Mouse (Mus musculus) midbrain, embryonic 15.5 days (tissue): ENCODE results near the gene Atg4a. TPM values are rescaled to one million over a fixed set of nuclear protein-coding genes. Genes with fewer than 3 reads are reported as not detected.

Experiments
- ATAC-seq: fragments of 200-750 bp; cut with Nextera tagmentation; replicated peaks from 2 replicates; pipeline ENCODE4 v1.8.0; 2017; ENCODE audit warnings: moderate TSS enrichment
- H3K27ac ChIP-seq: fragments of 300-500 bp; sonication (generic); 2 replicates; pipeline ENCODE4 v1.5.1; 2015; ENCODE audit warnings: mild to moderate bottlenecking, inconsistent platforms
- H3K27me3 ChIP-seq: fragments of 300-500 bp; sonication (generic); replicated peaks from 2 replicates; pipeline ENCODE4 v1.6.1; 2015; ENCODE audit warnings: inconsistent platforms
- H3K36me3 ChIP-seq: fragments of 300-500 bp; sonication (generic); replicated peaks from 2 replicates; pipeline ENCODE4 v1.6.1; 2015; ENCODE audit warnings: inconsistent platforms
- H3K4me1 ChIP-seq: fragments of 300-500 bp; sonication (generic); 2 replicates; pipeline ENCODE4 v1.6.1; 2015; ENCODE audit warnings: inconsistent platforms
- H3K4me2 ChIP-seq: fragments of 300-500 bp; sonication (generic); 2 replicates; pipeline ENCODE4 v1.6.1; 2015; ENCODE audit warnings: inconsistent platforms, mild to moderate bottlenecking, moderate library complexity
- H3K4me3 ChIP-seq: fragments of 300-500 bp; sonication (generic); 2 replicates; pipeline ENCODE4 v1.5.1; 2015; ENCODE audit warnings: mild to moderate bottlenecking, inconsistent platforms
- H3K9ac ChIP-seq: fragments of 300-500 bp; sonication (generic); 2 replicates; pipeline ENCODE4 v1.6.1; 2015; ENCODE audit warnings: mild to moderate bottlenecking, inconsistent platforms
- H3K9me3 ChIP-seq: fragments of 300-500 bp; sonication (generic); 2 replicates; pipeline ENCODE4 v1.6.1; 2016; ENCODE audit warnings: inconsistent platforms
- WGBS: fragments of 180-500 bp; shearing (Covaris S2); methylation state at CpG from one replicate; pipeline ENCODE4 v1.1.7; 2015; ENCODE audit warnings: mixed read lengths; 5-methylcytosine and 5-hydroxymethylcytosine counted together
- polyA plus RNA-seq: library from polyadenylated mRNA; unstranded; fragments of >200 nt; fragmentation: Nextera tagmentation; extraction: Ambion mirVana; gene quantifications from 2 replicates; pipeline ENCODE4 v1.2.1, GENCODE M21; 2015

The Atg4a gene
- polyA plus RNA-seq, 1 experiment from 2014 or later, result 9.3 TPM

DNA sequence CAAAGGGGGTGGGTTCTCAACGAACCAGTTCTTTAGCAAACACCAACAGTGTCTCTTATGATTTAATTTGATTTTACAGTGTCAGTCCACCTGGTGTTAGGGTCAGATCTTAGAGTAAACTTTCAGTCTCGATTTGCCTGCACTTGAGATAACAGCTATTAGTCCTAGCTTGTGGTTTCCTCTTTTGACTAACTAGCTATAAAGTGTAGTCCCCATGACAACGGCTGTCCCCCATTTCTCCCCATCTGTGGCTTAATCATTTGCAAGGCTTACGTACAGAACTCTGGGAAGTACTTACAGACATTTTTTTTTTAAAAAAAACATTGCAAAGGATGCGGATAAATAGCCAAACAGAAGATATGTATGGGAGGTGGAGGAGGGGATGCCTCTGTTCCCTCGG, 28.1 kb downstream of the Atg4a start:
- H3K4me3 ChIP-seq, result no peak overlapping the region
- H3K27me3 ChIP-seq, result peaks cover 36% of the 10 kb centered on the region; the same call in 1 of the 2 replicates
- H3K9me3 ChIP-seq, result no peaks in the 10 kb centered on the region
- no peak overlapping the region for H3K9ac ChIP-seq
- ATAC-seq, result no peak
- H3K27ac ChIP-seq, result no peak overlapping the region
- no peaks in the 10 kb centered on the region for H3K36me3 ChIP-seq
- no peaks in the 10 kb centered on the region for H3K4me1 ChIP-seq
- no peak overlapping the region for H3K4me2 ChIP-seq
- 69% methylated on average over 6 of the region's 6 CpGs for WGBS

DNA sequence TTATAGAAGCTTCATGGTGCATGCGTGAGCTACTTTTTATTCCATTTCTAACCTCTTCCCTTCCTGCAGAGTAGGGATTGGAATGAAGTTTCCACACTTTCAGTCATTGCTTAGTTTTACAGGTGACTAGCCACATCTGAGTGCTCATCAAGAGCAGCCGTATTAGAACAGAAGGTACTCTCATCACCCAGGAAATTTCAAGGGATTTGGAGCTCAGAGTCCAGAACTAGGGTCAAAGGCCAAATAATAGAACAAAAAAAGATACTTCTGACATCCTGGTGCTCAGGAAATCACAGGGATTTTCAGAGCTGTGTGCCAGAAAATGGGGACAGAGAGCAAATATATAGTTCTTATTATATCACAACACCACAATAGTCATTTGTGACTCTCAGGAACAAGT, 28.5 kb downstream of the Atg4a start:
- Histone ChIP-seq H3K36me3 (0 out of 2 replicates have a peak, but pooled peaks cover 2% of the 10 kb centered on the region), H3K27ac (no peak overlapping the region), H3K4me1 (no peaks in the 10 kb centered on the region), H3K4me3 (no peak overlapping the region), H3K9ac (no peak overlapping the region), H3K4me2 (no peak overlapping the region), H3K27me3 (peaks cover 32% of the 10 kb centered on the region; the same call in 1 of the 2 replicates), H3K9me3 (no peaks in the 10 kb centered on the region)
- WGBS, result 83% methylated on average over 2 of the region's 2 CpGs
- ATAC-seq, result no peak

DNA sequence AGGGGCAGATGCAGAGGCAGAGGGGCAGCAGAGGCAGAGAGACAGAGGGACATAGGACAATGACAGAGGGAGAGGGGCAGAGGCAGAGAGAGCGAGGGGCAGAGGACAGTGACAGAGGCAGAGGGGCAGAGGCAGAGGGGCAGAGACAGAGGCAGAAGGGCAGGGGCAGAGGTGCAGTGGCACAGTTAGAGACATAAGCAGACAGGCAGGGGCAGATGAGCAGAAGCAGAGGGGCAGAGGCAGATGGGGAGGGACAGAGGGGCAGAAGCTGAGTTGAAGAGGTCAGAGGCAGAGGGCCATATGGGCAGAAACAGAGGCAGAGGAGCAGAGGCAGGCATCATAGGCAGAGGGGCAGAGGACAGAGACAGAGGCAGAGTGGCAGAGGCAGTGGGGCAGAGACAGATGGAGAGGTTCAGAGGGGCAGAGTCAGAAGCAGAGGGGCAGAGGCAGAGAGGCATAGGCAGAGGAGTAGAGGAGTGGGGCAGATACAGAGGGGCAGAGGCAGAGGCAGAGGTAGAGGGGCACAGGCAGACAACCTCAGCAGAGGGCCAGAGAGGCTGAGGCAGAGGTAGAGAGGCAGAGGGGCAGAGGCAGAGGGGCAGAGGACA, 40.3 kb downstream of the Atg4a start:
- no peaks in the 10 kb centered on the region for H3K36me3 ChIP-seq
- no peaks in the 10 kb centered on the region for H3K4me1 ChIP-seq
- no peaks in the 10 kb centered on the region for H3K9me3 ChIP-seq
- peak; percentile 76 for ATAC-seq
- H3K27ac ChIP-seq, result no peak overlapping the region
- whole genome bisulfite sequencing, result 73% methylated on average over 1 of the region's 1 CpGs
- H3K27me3 ChIP-seq, result no peaks in the 10 kb centered on the region; the same call in 1 of the 2 replicates
- no peak overlapping the region for H3K4me3 ChIP-seq
- H3K4me2 ChIP-seq, result no peak overlapping the region
- H3K9ac ChIP-seq, result no peak overlapping the region

DNA sequence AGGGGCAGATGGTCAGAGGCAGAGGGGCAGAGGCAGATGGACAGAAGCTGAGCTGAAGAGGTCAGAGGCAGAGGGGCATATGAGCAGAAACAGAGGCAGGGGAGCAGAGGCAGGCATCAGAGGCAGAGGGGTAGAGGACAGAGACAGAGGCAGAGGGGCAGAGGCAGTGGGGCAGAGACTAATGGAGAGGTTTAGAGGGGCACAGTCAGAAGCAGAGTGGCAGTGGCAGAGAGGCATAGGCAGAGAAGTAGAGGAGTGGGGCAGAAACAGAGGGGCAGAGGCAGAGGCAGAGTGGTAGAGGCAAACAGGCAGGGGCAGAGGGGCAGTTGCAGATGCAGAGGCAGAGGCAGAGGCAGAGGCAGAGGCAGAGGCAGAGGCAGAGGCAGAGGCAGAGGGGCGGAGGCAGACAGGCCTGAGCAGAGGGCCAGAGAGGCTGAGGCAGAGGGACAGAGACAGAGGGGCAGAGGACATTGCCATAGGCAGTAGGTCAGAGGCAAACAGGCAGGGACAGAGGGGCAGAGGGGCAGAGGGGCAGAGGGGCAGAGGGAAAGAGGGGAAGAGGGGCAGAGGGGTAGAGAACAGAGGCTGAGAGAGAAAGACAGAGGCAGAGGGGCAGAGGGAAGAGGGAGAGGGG, 41.3 kb downstream of the Atg4a start:
- WGBS, result 50% methylated on average over 1 of the region's 1 CpGs
- no peaks in the 10 kb centered on the region for H3K9me3 ChIP-seq
- H3K4me3 ChIP-seq, result no peak overlapping the region
- H3K27me3 ChIP-seq, result no peaks in the 10 kb centered on the region; the same call in 1 of the 2 replicates
- H3K27ac ChIP-seq, result no peak overlapping the region
- no peaks in the 10 kb centered on the region for H3K36me3 ChIP-seq
- no peak overlapping the region for H3K9ac ChIP-seq
- no peak overlapping the region for H3K4me2 ChIP-seq
- H3K4me1 ChIP-seq, result no peaks in the 10 kb centered on the region
- 0 out of 2 replicates have a peak, but pooled peaks have one; percentile 30 for ATAC-seq

DNA sequence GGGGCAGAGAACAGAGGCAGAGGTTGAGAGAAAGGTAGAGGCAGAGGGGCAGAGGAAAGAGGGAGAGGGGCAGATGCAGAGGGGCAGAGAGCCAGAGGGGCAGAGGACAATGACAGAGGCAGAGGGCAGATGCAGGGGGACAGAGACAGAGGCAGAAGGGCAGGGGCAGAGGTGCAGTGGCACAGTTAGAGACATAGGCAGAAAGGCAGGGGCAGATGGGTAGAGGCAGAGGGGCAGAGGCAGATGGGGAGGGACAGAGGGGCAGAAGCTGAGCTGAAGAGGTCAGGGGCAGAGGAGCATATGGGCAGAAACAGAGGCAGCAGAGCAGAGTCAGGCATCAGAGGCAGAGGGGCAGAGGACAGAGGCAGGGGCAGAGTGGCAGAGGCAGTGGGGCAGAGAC, 42.2 kb downstream of the Atg4a start:
- H3K9me3 ChIP-seq, result no peaks in the 10 kb centered on the region
- no peaks in the 10 kb centered on the region for H3K36me3 ChIP-seq
- H3K27me3 ChIP-seq, result no peaks in the 10 kb centered on the region; the same call in 1 of the 2 replicates
- H3K4me1 ChIP-seq, result no peaks in the 10 kb centered on the region
- H3K27ac ChIP-seq, result no peak overlapping the region
- no peak for ATAC-seq
- no peak overlapping the region for H3K4me2 ChIP-seq
- no peak overlapping the region for H3K4me3 ChIP-seq
- H3K9ac ChIP-seq, result no peak overlapping the region

DNA sequence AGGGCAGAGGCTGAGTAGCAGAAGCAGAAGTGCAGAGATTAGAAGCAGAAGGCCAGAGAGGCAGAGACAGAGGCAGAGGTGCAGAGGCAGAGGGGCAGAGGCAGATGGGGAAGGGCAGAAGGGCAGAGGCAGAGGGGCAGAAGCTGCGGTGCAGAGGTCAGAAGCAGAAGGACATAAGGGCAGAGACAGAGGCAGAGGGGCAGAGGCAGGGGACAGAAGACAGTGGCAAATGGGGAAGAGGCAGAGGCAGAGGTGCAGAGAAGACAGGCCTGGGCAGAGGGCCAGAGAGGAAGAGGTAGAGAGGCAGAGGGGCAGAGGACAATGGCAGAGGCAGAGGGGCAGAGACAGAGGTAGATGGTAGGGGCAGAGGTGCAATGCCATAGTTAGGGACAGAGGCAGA, 193.0 kb downstream of the Atg4a start:
- H3K27me3 ChIP-seq, result no peaks in the 10 kb centered on the region
- no peak for ATAC-seq
- H3K9ac ChIP-seq, result no peak overlapping the region
- no peaks in the 10 kb centered on the region for H3K9me3 ChIP-seq
- no peak overlapping the region for H3K27ac ChIP-seq
- H3K4me3 ChIP-seq, result no peak overlapping the region
- H3K36me3 ChIP-seq, result no peaks in the 10 kb centered on the region
- no peak overlapping the region for H3K4me2 ChIP-seq
- WGBS, result 82% methylated on average over 1 of the region's 1 CpGs
- no peaks in the 10 kb centered on the region for H3K4me1 ChIP-seq

DNA sequence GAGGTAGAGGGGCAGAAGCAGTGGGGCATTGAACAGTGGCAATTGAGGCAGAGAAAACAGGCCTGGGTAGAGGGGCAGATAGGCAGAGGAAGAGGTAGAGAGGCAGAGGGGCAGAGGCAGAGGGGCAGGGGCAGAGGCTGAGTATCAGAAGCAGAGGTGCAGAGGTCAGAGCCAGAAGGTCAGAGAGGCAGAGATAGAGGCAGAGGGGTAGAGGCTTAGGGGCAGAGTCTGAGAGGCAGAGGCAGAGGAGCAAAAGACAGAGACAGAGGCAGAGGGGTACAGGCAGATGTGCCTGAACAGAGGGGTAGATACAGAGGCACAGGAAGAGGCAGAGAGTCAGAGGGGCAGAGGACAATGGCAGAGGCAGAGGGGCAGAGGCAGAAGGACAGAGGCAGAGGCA, 193.6 kb downstream of the Atg4a start:
- Histone ChIP-seq H3K36me3 (no peaks in the 10 kb centered on the region), H3K27ac (no peak overlapping the region), H3K9ac (no peak overlapping the region), H3K9me3 (no peaks in the 10 kb centered on the region), H3K27me3 (no peaks in the 10 kb centered on the region), H3K4me2 (no peak overlapping the region), H3K4me1 (no peaks in the 10 kb centered on the region), H3K4me3 (no peak overlapping the region)
- peak; percentile 80 for ATAC-seq

DNA sequence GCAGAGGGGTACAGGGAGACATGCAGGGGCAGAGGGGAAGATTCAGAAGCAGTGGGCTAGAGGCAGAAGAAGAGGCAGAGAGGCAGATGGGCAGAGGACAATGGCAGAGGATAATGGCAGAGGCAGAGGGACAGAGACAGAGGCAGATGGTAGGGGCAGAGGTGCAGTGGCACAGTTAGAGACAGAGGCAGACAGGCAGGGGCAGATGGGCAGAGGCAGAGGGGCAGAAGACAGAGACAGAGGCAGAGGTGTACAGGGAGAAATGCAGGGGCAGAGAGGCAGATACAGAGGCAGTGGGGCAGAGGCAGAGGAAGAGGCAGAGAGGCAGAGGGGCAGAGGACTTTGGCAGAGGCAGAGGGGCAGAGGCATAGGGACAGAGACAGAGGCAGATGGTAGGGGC, 194.5 kb downstream of the Atg4a start:
- no peaks in the 10 kb centered on the region for H3K36me3 ChIP-seq
- no peaks in the 10 kb centered on the region for H3K27me3 ChIP-seq
- H3K4me3 ChIP-seq, result no peak overlapping the region
- H3K27ac ChIP-seq, result no peak overlapping the region
- no peak overlapping the region for H3K9ac ChIP-seq
- no peak overlapping the region for H3K4me2 ChIP-seq
- no peaks in the 10 kb centered on the region for H3K9me3 ChIP-seq
- no peaks in the 10 kb centered on the region for H3K4me1 ChIP-seq
- ATAC-seq, result no peak

DNA sequence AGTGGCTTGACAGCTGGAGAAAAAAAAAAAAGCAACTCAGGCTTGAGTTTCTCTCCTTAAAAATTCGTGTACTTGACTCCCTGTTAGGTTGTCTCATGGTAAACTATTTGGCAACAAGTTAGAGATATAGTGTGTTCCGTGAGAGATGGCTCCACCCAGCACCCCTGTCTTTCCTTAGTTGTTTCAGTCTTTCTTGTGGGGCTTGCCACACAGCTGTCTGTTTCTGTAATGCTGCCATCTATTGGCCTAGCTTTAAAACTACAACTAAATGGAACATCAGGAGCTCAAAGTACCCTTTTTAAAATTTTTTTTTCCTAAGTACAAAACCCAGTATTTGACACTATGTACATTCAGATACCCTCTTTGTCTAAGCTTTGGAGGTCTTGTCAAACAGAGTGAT, 200.0 kb downstream of the Atg4a start:
- H3K27me3 ChIP-seq, result no peaks in the 10 kb centered on the region; the same call in 1 of the 2 replicates
- no peaks in the 10 kb centered on the region for H3K4me1 ChIP-seq
- H3K9ac ChIP-seq, result no peak overlapping the region
- no peaks in the 10 kb centered on the region for H3K36me3 ChIP-seq
- no peak for ATAC-seq
- H3K27ac ChIP-seq, result no peak overlapping the region
- 10% methylated on average over 2 of the region's 2 CpGs for WGBS
- H3K4me2 ChIP-seq, result no peak overlapping the region
- H3K9me3 ChIP-seq, result no peaks in the 10 kb centered on the region
- H3K4me3 ChIP-seq, result no peak overlapping the region

DNA sequence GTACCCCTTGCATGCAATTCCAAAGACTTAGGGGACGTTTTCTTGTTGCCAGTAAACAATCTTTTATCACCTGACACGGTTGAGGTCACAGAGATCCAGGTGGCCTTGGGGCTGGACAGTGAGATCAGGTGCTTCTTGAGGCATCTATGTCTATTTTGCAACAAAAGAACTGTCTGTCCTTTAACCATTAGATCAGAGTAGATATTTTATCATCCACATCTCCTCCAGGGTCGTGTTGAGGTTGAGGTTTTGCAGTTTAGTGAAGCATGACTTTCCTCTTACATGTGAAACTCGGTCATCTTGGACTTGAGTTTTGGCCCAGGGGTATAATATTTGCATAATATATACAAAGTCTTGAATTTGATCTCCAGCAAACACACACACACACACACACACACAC, 200.9 kb downstream of the Atg4a start:
- Histone ChIP-seq H3K27ac (no peak overlapping the region), H3K4me2 (no peak overlapping the region), H3K4me3 (no peak overlapping the region), H3K4me1 (no peaks in the 10 kb centered on the region), H3K27me3 (no peaks in the 10 kb centered on the region; the same call in 1 of the 2 replicates), H3K36me3 (no peaks in the 10 kb centered on the region), H3K9me3 (no peaks in the 10 kb centered on the region), H3K9ac (no peak overlapping the region)
- ATAC-seq, result no peak
- WGBS, result 61% methylated on average over 4 of the region's 4 CpGs

DNA sequence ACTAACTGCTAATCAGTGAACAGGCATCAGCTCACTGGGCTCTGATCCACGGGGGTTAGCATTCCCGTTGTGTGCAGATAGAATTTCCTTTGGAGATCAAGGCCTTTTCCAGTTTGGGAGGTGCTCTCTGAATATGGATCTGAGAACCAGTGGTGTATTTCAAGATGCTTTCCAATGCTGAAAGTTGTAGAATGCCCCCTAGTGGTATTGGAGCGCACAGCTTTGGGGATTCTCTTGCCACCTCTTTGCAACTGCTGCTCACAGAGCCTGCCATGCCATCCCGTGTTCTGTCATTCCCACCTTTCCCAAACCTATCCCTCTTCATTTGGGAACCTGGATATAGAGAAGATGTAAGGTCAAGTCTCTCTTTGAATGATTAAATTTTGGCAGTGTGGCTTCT, 201.5 kb downstream of the Atg4a start:
- Histone ChIP-seq H3K9ac (no peak overlapping the region), H3K27me3 (no peaks in the 10 kb centered on the region; the same call in 1 of the 2 replicates), H3K4me2 (no peak overlapping the region), H3K4me1 (no peaks in the 10 kb centered on the region), H3K9me3 (no peaks in the 10 kb centered on the region), H3K27ac (no peak overlapping the region), H3K36me3 (no peaks in the 10 kb centered on the region), H3K4me3 (no peak overlapping the region)
- no peak for ATAC-seq
- WGBS, result 47% methylated on average over 4 of the region's 4 CpGs

DNA sequence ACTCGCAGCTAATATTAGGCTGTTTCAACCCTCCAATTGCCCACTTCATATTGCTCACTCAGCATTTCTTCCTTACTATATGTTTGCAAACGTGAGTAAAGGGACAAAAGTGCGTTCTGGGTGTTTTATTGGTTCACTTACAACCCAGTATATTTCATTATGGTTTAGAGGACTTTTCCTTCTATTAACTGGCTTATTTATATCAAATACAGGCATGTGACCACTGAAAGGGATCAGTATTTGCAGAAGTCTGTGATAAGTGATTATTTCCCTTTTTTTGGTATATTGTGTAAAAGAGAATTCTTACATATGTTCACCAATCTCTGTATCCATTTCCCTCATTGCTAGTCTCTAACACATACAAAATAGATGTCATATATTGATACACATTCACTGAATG, 203.7 kb downstream of the Atg4a start:
- Histone ChIP-seq H3K27ac (no peak overlapping the region), H3K4me1 (no peaks in the 10 kb centered on the region), H3K4me3 (no peak overlapping the region), H3K9ac (no peak overlapping the region), H3K9me3 (no peaks in the 10 kb centered on the region), H3K36me3 (no peaks in the 10 kb centered on the region), H3K27me3 (no peaks in the 10 kb centered on the region; the same call in 1 of the 2 replicates), H3K4me2 (no peak overlapping the region)
- 67% methylated on average over 3 of the region's 3 CpGs for WGBS
- no peak for ATAC-seq

DNA sequence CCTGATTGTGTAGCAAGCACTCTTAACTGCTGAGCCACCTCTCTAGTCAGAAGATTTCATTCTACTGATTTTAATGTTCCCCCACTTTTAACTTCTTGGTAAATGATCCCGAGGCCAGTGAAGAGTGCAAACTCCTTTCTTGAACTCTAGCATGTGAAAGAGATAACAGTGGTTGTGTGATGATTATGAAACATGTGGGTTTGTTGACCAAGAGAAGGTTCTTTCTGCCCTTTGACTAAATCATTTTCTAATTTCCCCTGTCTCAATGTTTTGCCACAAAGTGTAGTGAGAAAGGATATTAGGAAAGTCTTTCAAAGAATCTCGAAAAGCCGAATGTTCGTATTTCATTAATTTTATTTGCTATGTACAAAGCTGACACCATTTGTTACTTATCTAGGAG, 208.4 kb downstream of the Atg4a start:
- Histone ChIP-seq H3K27me3 (peaks cover 12% of the 10 kb centered on the region), H3K9me3 (no peaks in the 10 kb centered on the region), H3K4me1 (no peaks in the 10 kb centered on the region), H3K27ac (no peak overlapping the region), H3K4me2 (no peak overlapping the region), H3K36me3 (no peaks in the 10 kb centered on the region), H3K9ac (no peak overlapping the region), H3K4me3 (no peak overlapping the region)
- WGBS, result 92% methylated on average over 4 of the region's 4 CpGs
- ATAC-seq, result no peak
